Mouse (Mus musculus) heart, postnatal 0 days (tissue): ENCODE measurements around the gene Rad50.

ENCODE experiments used
- CTCF ChIP-seq: IDR thresholded peaks from 2 replicates; pipeline ENCODE4 v1.5.1; 2016; ENCODE audit warnings: antibody characterized with exemption, control low read depth, low read depth
- EP300 ChIP-seq: IDR thresholded peaks from 2 replicates; pipeline ENCODE4 v1.6.1; 2016; ENCODE audit warnings: antibody characterized with exemption, low read depth

GRCm38 (mm10) chr11:53627859-53628258, 79.3 kb downstream of the Rad50 start:
- TF ChIP-seq CTCF: peak; percentile 89
- no peak for TF ChIP-seq EP300
